Mouse (Mus musculus) hindbrain, embryonic 11.5 days (tissue): ENCODE measurements around the gene 4932438H23Rik. TPM values are rescaled to one million over a fixed set of nuclear protein-coding genes. Genes with fewer than 3 reads are reported as not detected.
A peak's percentile ranks its signal among the peaks of the same experiment; 100 is the strongest.

Source experiments
- ATAC-seq: fragments of 200-750 bp; cut with Nextera tagmentation; 2 replicates; pipeline ENCODE4 v1.8.0; 2017; ENCODE audit warnings: mild to moderate bottlenecking, moderate TSS enrichment, moderate library complexity; ENCODE audit not compliant: low FRiP score
- DNase-seq: peaks from one replicate; pipeline ENCODE4 v3.0.0-alpha.2; 2015; ENCODE audit warnings: low spot score
- H3K27ac ChIP-seq: fragments of 300-500 bp; sonication (generic); 2 replicates; pipeline ENCODE4 v1.5.1; 2014; ENCODE audit warnings: mild to moderate bottlenecking, low read depth, low read length
- H3K27me3 ChIP-seq: fragments of 300-500 bp; sonication (generic); 2 replicates; pipeline ENCODE4 v1.6.1; 2014; ENCODE audit warnings: mild to moderate bottlenecking, low read length, moderate library complexity, mixed read lengths; ENCODE audit not compliant: control insufficient read depth, insufficient read depth
- H3K36me3 ChIP-seq: fragments of 300-500 bp; sonication (generic); 2 replicates; pipeline ENCODE4 v1.6.1; 2014; ENCODE audit warnings: mild to moderate bottlenecking, low read length, moderate library complexity, mixed read lengths; ENCODE audit not compliant: control insufficient read depth, insufficient read depth
- H3K4me1 ChIP-seq: fragments of 300-500 bp; sonication (generic); replicated peaks from 2 replicates; pipeline ENCODE4 v1.6.1; 2014; ENCODE audit warnings: low read length, mixed read lengths; ENCODE audit not compliant: control insufficient read depth, insufficient read depth
- H3K4me2 ChIP-seq: fragments of 300-500 bp; sonication (generic); replicated peaks from 2 replicates; pipeline ENCODE4 v1.6.1; 2014; ENCODE audit warnings: mild to moderate bottlenecking, low read depth, low read length
- H3K4me3 ChIP-seq: fragments of 300-500 bp; sonication (generic); 2 replicates; pipeline ENCODE4 v1.5.1; 2014; ENCODE audit warnings: low read depth, low read length
- H3K9ac ChIP-seq: fragments of 300-500 bp; sonication (generic); 2 replicates; pipeline ENCODE4 v1.6.1; 2014; ENCODE audit warnings: low read depth, low read length
- H3K9me3 ChIP-seq: fragments of 300-500 bp; sonication (generic); 2 replicates; pipeline ENCODE4 v1.6.1; 2016; ENCODE audit warnings: low read length; ENCODE audit not compliant: control insufficient read depth
- WGBS: fragments of 180-500 bp; shearing (Covaris S2); extraction: QIAGEN DNeasy Blood & Tissue Kit; methylation state at CpG from one replicate; pipeline ENCODE4 v1.1.7; 2014; 5-methylcytosine and 5-hydroxymethylcytosine counted together
- polyA plus RNA-seq: library from polyadenylated mRNA; unstranded; fragments of >200 nt; fragmentation: Nextera tagmentation; extraction: Ambion mirVana; gene quantifications from 2 replicates; pipeline ENCODE4 v1.2.1, GENCODE M21; 2014

The 4932438H23Rik gene
- 0.17 and 0.25 TPM in 2 replicates for polyA plus RNA-seq

DNA sequence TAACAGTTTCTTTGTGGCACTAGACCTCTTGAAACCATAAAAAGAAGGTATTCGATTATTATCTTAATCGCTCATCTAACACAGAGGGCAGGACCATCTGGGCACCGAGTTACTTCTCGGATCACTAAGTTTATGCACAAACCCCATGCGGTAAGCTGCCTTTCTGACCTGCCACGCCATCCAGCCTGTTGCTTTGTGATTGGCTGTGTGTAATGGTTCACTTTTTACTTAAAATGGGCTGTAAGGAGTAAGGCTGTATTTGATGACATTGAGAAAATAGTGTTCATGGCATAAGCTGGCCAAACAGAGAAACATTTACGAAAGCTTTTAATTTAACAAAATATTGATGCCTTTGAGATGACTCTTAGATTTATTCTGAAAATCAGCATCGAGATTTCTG, at the start of gene 4932438H23Rik:
TSS of gene 4932438H23Rik (minus strand) at position 101 of the 400 bp plus-strand sequence.
- no peaks in the 10 kb centered on the region for H3K36me3 ChIP-seq
- no peaks in the 10 kb centered on the region for H3K27me3 ChIP-seq
- no peaks in the 10 kb centered on the region for H3K4me1 ChIP-seq
- H3K9ac ChIP-seq: no peak within 1 kb of the TSS
- H3K9me3 ChIP-seq: no peaks in the 10 kb centered on the region
- no peak for ATAC-seq
- no peak within 1 kb of the TSS for H3K27ac ChIP-seq
- 90% methylated on average over 8 of the region's 8 CpGs for WGBS
- H3K4me2 ChIP-seq: no peak within 1 kb of the TSS
- H3K4me3 ChIP-seq: no peak within 1 kb of the TSS
- no peak for DNase-seq

DNA sequence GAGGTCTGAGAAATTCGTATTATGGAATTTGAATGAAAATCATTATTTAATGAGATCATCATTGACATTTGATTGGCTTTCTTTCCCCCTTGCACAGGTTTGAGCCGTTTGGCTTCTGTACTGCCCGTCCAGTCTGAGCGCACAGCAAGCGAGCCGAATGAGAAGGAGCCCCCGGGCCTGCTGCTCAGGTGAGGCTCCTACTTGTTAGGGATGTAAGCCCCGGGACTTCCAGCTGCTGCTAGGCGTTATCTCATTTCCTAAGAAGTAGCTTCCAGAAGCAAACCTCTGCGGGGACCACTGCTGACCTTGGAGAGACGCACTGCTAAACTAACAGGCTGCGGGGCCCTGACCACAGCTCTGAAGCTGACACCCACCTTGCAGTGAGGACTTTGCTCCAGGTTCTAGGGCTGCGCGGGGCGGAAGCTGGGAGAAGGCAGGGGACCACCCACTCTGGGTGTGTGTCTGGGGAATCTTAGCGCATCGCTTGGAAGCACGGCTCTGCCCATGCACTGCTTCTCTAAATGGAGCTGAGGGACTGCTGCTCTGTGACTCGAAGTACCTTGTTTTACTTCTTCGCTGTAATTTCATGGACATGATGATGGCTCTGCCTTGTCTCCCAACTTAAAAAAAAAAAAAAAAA, 46.2 kb upstream of the 4932438H23Rik start:
- Histone ChIP-seq H3K9me3 (no peaks in the 10 kb centered on the region), H3K27me3 (peaks cover 54% of the 10 kb centered on the region), H3K4me1 (peaks cover 5% of the 10 kb centered on the region; the same call in 1 of the 2 replicates), H3K27ac (no peak overlapping the region), H3K36me3 (no peaks in the 10 kb centered on the region), H3K4me2 (no peak overlapping the region), H3K9ac (no peak overlapping the region), H3K4me3 (no peak overlapping the region)
- 0 out of 2 replicates have a peak, but pooled peaks have one; percentile 34 for ATAC-seq
- 26% methylated on average over 20 of the region's 20 CpGs for WGBS
- DNase-seq: peak; percentile 39

DNA sequence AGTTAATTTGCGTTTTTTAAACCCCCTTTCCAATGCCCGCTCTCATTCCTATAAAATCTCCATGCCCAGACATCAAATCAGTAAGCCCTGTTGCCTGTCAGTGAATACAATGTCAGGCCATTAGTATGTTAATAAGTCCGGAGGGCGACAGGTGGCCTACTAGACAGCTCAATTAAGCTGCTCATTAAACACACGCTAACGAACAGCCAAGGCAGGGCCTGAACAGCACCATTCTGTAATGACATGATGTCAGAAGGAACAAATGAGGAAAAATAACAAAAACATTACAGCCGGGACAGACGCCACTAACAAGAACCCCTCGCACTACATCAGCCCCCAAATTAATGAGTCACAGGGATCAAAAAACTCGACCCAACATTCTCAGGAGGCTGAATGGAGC, 45.5 kb upstream of the 4932438H23Rik start:
- peaks cover 58% of the 10 kb centered on the region for H3K27me3 ChIP-seq
- H3K36me3 ChIP-seq: no peaks in the 10 kb centered on the region
- ATAC-seq (peak; percentile 96), DNase-seq (peak; percentile 67)
- 9% methylated on average over 10 of the region's 10 CpGs for WGBS
- no peak overlapping the region for H3K4me3 ChIP-seq
- no peak overlapping the region for H3K9ac ChIP-seq
- H3K9me3 ChIP-seq: no peaks in the 10 kb centered on the region
- 0 out of 2 replicates have a peak overlapping the region, but pooled peaks have one; percentile 14 for H3K4me2 ChIP-seq
- peaks cover 5% of the 10 kb centered on the region; the same call in 1 of the 2 replicates for H3K4me1 ChIP-seq
- no peak overlapping the region for H3K27ac ChIP-seq

DNA sequence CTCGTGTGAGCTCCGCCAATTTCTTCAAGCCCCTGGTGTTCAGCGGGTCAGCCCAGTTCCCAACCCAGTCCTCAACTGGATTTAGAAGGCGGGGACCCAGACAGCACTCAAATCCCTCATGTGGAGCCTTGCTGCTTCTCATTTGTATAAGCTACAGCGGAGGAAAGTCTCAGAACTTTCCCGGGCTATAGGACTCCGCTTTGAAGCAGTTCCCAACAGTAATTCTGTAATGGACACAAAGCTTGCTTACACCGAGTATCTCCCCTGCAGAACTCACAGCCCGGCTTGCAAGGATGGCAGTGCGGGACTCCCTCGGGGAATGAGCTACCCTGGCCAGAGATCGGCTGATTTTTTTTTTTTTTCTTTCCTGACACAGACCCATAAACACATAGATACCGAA, 45.1 kb upstream of the 4932438H23Rik start:
- Histone ChIP-seq H3K9ac (no peak overlapping the region), H3K27ac (no peak overlapping the region; the same call in 1 of the 2 replicates), H3K4me2 (no peak overlapping the region; the same call in 1 of the 2 replicates), H3K27me3 (peaks cover 59% of the 10 kb centered on the region), H3K4me1 (peaks cover 5% of the 10 kb centered on the region; the same call in 1 of the 2 replicates), H3K4me3 (no peak overlapping the region), H3K9me3 (no peaks in the 10 kb centered on the region), H3K36me3 (no peaks in the 10 kb centered on the region)
- 9% methylated on average over 13 of the region's 13 CpGs for WGBS
- DNase-seq: no peak
- peak; percentile 69 for ATAC-seq

DNA sequence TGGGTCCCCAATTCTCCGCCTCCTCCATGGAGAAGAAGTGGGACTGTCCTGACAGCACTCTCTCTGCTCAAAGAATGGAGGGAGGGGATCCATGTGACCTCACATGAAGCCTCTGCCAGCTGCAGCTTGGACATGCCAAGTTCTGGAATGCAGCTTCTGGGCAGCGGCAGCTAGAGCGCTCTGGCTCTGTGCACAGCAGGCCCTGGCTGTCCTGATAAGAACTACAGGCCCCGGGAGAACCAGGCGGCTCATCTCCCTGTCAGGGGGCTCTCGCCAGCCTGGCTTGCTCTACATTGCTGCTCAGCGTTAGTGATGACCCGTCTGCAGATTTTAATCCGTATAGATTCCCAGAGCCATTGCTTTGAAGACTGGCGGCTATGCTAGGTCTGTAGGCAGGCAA, 44.6 kb upstream of the 4932438H23Rik start:
- no peaks in the 10 kb centered on the region for H3K36me3 ChIP-seq
- WGBS: 28% methylated on average over 10 of the region's 10 CpGs
- H3K9ac ChIP-seq: no peak overlapping the region
- DNase-seq: peak; percentile 12
- H3K4me2 ChIP-seq: no peak overlapping the region
- peaks cover 5% of the 10 kb centered on the region; the same call in 1 of the 2 replicates for H3K4me1 ChIP-seq
- H3K9me3 ChIP-seq: no peaks in the 10 kb centered on the region
- peaks cover 63% of the 10 kb centered on the region for H3K27me3 ChIP-seq
- H3K27ac ChIP-seq: no peak overlapping the region
- no peak for ATAC-seq
- no peak overlapping the region for H3K4me3 ChIP-seq

DNA sequence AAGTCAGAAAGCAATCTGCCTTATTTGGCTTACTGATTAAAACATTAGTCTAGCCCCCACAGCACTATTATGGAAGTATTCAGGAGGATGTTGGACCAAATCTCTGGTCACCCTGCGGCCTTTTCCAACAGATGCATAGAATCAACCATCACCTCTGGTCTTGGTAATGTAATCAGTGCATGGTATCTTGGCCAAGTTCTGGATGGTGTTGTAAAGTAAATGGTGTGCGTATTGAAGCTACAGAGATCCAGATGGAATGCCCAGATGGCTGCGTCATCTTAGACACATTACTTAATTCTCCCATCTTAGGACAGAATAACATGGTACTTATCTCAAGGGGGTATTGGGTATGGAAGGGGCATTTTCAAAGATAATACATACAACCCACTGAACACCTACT, 43.8 kb upstream of the 4932438H23Rik start:
- Histone ChIP-seq H3K9ac (no peak overlapping the region), H3K9me3 (no peaks in the 10 kb centered on the region), H3K27me3 (peaks cover 64% of the 10 kb centered on the region), H3K4me3 (no peak overlapping the region), H3K4me2 (no peak overlapping the region), H3K36me3 (no peaks in the 10 kb centered on the region), H3K27ac (no peak overlapping the region), H3K4me1 (peaks cover 5% of the 10 kb centered on the region; the same call in 1 of the 2 replicates)
- WGBS: 94% methylated on average over 3 of the region's 3 CpGs
- DNase-seq (no peak), ATAC-seq (no peak)

- no peak for ATAC-seq
- Histone ChIP-seq H3K4me1 (peaks cover 5% of the 10 kb centered on the region; the same call in 1 of the 2 replicates), H3K4me2 (no peak overlapping the region), H3K9ac (no peak overlapping the region), H3K27ac (no peak overlapping the region), H3K4me3 (no peak overlapping the region), H3K27me3 (peaks cover 66% of the 10 kb centered on the region), H3K36me3 (no peaks in the 10 kb centered on the region), H3K9me3 (no peaks in the 10 kb centered on the region)
- no peak for DNase-seq
- WGBS: 93% methylated on average over 7 of the region's 7 CpGs
Observed at GRCm38 (mm10) chr16:91138151-91138550, 43.2 kb upstream of the 4932438H23Rik start.

- Histone ChIP-seq H3K4me2 (no peak overlapping the region), H3K4me3 (no peak overlapping the region), H3K27me3 (peaks cover 52% of the 10 kb centered on the region), H3K9ac (no peak overlapping the region), H3K9me3 (no peaks in the 10 kb centered on the region), H3K4me1 (peaks cover 5% of the 10 kb centered on the region; the same call in 1 of the 2 replicates), H3K27ac (no peak overlapping the region), H3K36me3 (no peaks in the 10 kb centered on the region)
- ATAC-seq: no peak
- DNase-seq: no peak
- WGBS: 88% methylated on average over 3 of the region's 3 CpGs
Observed at GRCm38 (mm10) chr16:91136607-91137006, 41.7 kb upstream of the 4932438H23Rik start.

DNA sequence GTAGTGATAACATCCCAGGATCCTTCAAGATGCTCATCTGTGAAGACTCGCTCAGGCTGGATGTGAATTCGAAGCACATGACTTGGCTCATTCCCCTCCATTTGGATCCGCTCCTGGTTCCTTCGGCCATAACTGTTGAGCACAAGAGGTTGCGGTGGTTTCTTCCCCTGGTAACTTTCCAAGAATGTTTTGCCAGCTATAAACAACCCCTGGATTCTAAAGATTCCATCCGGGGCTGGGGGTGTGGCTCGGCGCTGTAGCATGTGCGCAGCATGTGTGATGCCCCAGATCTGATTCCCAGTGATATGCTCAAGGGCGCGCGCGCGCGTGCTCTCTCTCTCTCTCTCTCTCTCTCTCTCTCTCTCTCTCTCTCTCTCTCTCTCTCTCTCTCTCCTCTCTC, 35.0 kb upstream of the 4932438H23Rik start:
- Histone ChIP-seq H3K9me3 (no peaks in the 10 kb centered on the region), H3K4me2 (no peak overlapping the region), H3K4me3 (no peak overlapping the region), H3K4me1 (no peaks in the 10 kb centered on the region), H3K9ac (no peak overlapping the region), H3K27ac (no peak overlapping the region), H3K27me3 (peaks cover 5% of the 10 kb centered on the region; the same call in 1 of the 2 replicates), H3K36me3 (no peaks in the 10 kb centered on the region)
- DNase-seq (no peak), ATAC-seq (no peak)
- 95% methylated on average over 15 of the region's 15 CpGs for WGBS
